Mouse (Mus musculus): ENCODE results near the gene Apba2. TPM values are rescaled to one million over a fixed set of nuclear protein-coding genes. Genes with fewer than 3 reads are reported as not detected.

The Apba2 gene
- polyA plus RNA-seq, 1 experiment from 2014 or later: 120 TPM

- H3K27ac ChIP-seq (replicated peaks): no peak overlapping the region
- H3K9me3 ChIP-seq: no peaks in the 10 kb centered on the region
- H3K27me3 ChIP-seq: no peaks in the 10 kb centered on the region
- no peak overlapping the region for H3K4me2 ChIP-seq (replicated peaks)
- no peak for ATAC-seq (ENCODE audit: low FRiP score, low read depth)
- no peak overlapping the region for H3K9ac ChIP-seq (replicated peaks)
- 90% methylated on average over 3 of the region's 3 CpGs for WGBS
- H3K36me3 ChIP-seq: peaks cover 10% of the 10 kb centered on the region; the same call in 1 of the 2 replicates
- no peaks in the 10 kb centered on the region for H3K4me1 ChIP-seq
- H3K4me3 ChIP-seq: no peak overlapping the region
Observed at GRCm38 (mm10) chr7:64609866-64610265, 108.4 kb downstream of the Apba2 start.

GRCm38 (mm10) chr7:64610875-64611274, 109.4 kb downstream of the Apba2 start:
- Histone ChIP-seq H3K4me2 (replicated peaks) (no peak overlapping the region), H3K36me3 (peaks cover 10% of the 10 kb centered on the region; the same call in 1 of the 2 replicates), H3K4me3 (no peak overlapping the region), H3K27ac (replicated peaks) (no peak overlapping the region), H3K9ac (replicated peaks) (no peak overlapping the region), H3K9me3 (no peaks in the 10 kb centered on the region), H3K27me3 (no peaks in the 10 kb centered on the region), H3K4me1 (no peaks in the 10 kb centered on the region)
- no peak for ATAC-seq (ENCODE audit: low FRiP score, low read depth)
- WGBS: 62% methylated on average over 4 of the region's 4 CpGs

- Histone ChIP-seq H3K4me2 (replicated peaks) (no peak overlapping the region), H3K27me3 (no peaks in the 10 kb centered on the region), H3K9ac (replicated peaks) (no peak overlapping the region), H3K4me1 (no peaks in the 10 kb centered on the region), H3K36me3 (no peaks in the 10 kb centered on the region), H3K9me3 (no peaks in the 10 kb centered on the region), H3K27ac (replicated peaks) (no peak overlapping the region), H3K4me3 (no peak overlapping the region)
- ATAC-seq (ENCODE audit: low FRiP score, low read depth): no peak
- 91% methylated on average over 4 of the region's 4 CpGs for WGBS
Observed at GRCm38 (mm10) chr7:64619261-64619660, 117.8 kb downstream of the Apba2 start.

GRCm38 (mm10) chr7:64626494-64626893, 125.0 kb downstream of the Apba2 start:
- no peak for ATAC-seq (ENCODE audit: low FRiP score, low read depth)
- Histone ChIP-seq H3K9ac (replicated peaks) (no peak overlapping the region), H3K4me3 (no peak overlapping the region), H3K9me3 (no peaks in the 10 kb centered on the region; the same call in 1 of the 2 replicates), H3K27ac (replicated peaks) (no peak overlapping the region), H3K27me3 (no peaks in the 10 kb centered on the region), H3K4me1 (peaks cover 15% of the 10 kb centered on the region), H3K36me3 (no peaks in the 10 kb centered on the region), H3K4me2 (replicated peaks) (no peak overlapping the region)
- WGBS: 91% methylated on average over 8 of the region's 8 CpGs

- 0 out of 2 replicates have a peak overlapping the region, but pooled peaks have one; percentile 26 for H3K27ac ChIP-seq (replicated peaks)
- 52% methylated on average over 8 of the region's 8 CpGs for WGBS
- no peak overlapping the region for H3K4me2 ChIP-seq (replicated peaks)
- H3K9me3 ChIP-seq: no peaks in the 10 kb centered on the region; the same call in 1 of the 2 replicates
- H3K9ac ChIP-seq (replicated peaks): no peak overlapping the region
- no peak overlapping the region for H3K4me3 ChIP-seq
- peaks cover 31% of the 10 kb centered on the region for H3K4me1 ChIP-seq
- no peaks in the 10 kb centered on the region for H3K27me3 ChIP-seq
- H3K36me3 ChIP-seq: no peaks in the 10 kb centered on the region
- ATAC-seq (ENCODE audit: low FRiP score, low read depth): no peak
Observed at GRCm38 (mm10) chr7:64627972-64628655, 126.6 kb downstream of the Apba2 start.

- Histone ChIP-seq H3K4me3 (no peak overlapping the region), H3K27ac (replicated peaks) (0 out of 2 replicates have a peak overlapping the region, but pooled peaks have one; percentile 49), H3K9me3 (no peaks in the 10 kb centered on the region; the same call in 1 of the 2 replicates), H3K27me3 (no peaks in the 10 kb centered on the region), H3K4me2 (replicated peaks) (no peak overlapping the region), H3K9ac (replicated peaks) (no peak overlapping the region), H3K4me1 (peaks cover 49% of the 10 kb centered on the region), H3K36me3 (0 out of 2 replicates have a peak, but pooled peaks cover 5% of the 10 kb centered on the region)
- no peak for ATAC-seq (ENCODE audit: low FRiP score, low read depth)
- WGBS: 85% methylated on average over 6 of the region's 6 CpGs
Observed at GRCm38 (mm10) chr7:64630697-64631096, 129.2 kb downstream of the Apba2 start.

GRCm38 (mm10) chr7:64631131-64631530, 129.6 kb downstream of the Apba2 start:
- H3K4me3 ChIP-seq: no peak overlapping the region
- no peak overlapping the region for H3K9ac ChIP-seq (replicated peaks)
- H3K9me3 ChIP-seq: no peaks in the 10 kb centered on the region; the same call in 1 of the 2 replicates
- 70% methylated on average over 6 of the region's 6 CpGs for WGBS
- ATAC-seq (ENCODE audit: low FRiP score, low read depth): no peak
- 0 out of 2 replicates have a peak, but pooled peaks cover 10% of the 10 kb centered on the region for H3K36me3 ChIP-seq
- peaks cover 49% of the 10 kb centered on the region for H3K4me1 ChIP-seq
- peak overlapping the region; percentile 49 for H3K27ac ChIP-seq (replicated peaks)
- H3K4me2 ChIP-seq (replicated peaks): no peak overlapping the region
- H3K27me3 ChIP-seq: no peaks in the 10 kb centered on the region

GRCm38 (mm10) chr7:64631781-64632351, 130.4 kb downstream of the Apba2 start:
- Histone ChIP-seq H3K4me1 (peaks cover 49% of the 10 kb centered on the region), H3K9me3 (no peaks in the 10 kb centered on the region), H3K36me3 (0 out of 2 replicates have a peak, but pooled peaks cover 11% of the 10 kb centered on the region), H3K4me2 (replicated peaks) (no peak overlapping the region), H3K27me3 (no peaks in the 10 kb centered on the region), H3K9ac (replicated peaks) (no peak overlapping the region), H3K27ac (replicated peaks) (peak overlapping the region; percentile 49; the same call in 1 of the 2 replicates), H3K4me3 (no peak overlapping the region)
- 39% methylated on average over 6 of the region's 6 CpGs for WGBS
- no peak for ATAC-seq (ENCODE audit: low FRiP score, low read depth)

GRCm38 (mm10) chr7:64633182-64633581, 131.7 kb downstream of the Apba2 start:
- Histone ChIP-seq H3K9me3 (no peaks in the 10 kb centered on the region), H3K9ac (replicated peaks) (no peak overlapping the region), H3K4me1 (peaks cover 43% of the 10 kb centered on the region), H3K27me3 (no peaks in the 10 kb centered on the region), H3K4me2 (replicated peaks) (no peak overlapping the region), H3K27ac (replicated peaks) (peak overlapping the region; percentile 50; the same call in 1 of the 2 replicates), H3K36me3 (0 out of 2 replicates have a peak, but pooled peaks cover 11% of the 10 kb centered on the region), H3K4me3 (no peak overlapping the region)
- ATAC-seq (ENCODE audit: low FRiP score, low read depth): peak; percentile 29; the same call in 1 of the 2 replicates
- WGBS: 27% methylated on average over 4 of the region's 4 CpGs

- no peak for ATAC-seq (ENCODE audit: low FRiP score, low read depth)
- no peaks in the 10 kb centered on the region for H3K27me3 ChIP-seq
- 0 out of 2 replicates have a peak, but pooled peaks cover 11% of the 10 kb centered on the region for H3K36me3 ChIP-seq
- H3K27ac ChIP-seq (replicated peaks): peak overlapping the region; percentile 50
- H3K9me3 ChIP-seq: no peaks in the 10 kb centered on the region
- WGBS: 64% methylated on average over 5 of the region's 5 CpGs
- H3K4me3 ChIP-seq: no peak overlapping the region
- peaks cover 42% of the 10 kb centered on the region for H3K4me1 ChIP-seq
- no peak overlapping the region for H3K9ac ChIP-seq (replicated peaks)
- no peak overlapping the region for H3K4me2 ChIP-seq (replicated peaks)
Observed at GRCm38 (mm10) chr7:64633916-64634315, 132.4 kb downstream of the Apba2 start.

GRCm38 (mm10) chr7:64634482-64634881, 133.0 kb downstream of the Apba2 start:
- Histone ChIP-seq H3K36me3 (0 out of 2 replicates have a peak, but pooled peaks cover 11% of the 10 kb centered on the region), H3K9ac (replicated peaks) (no peak overlapping the region), H3K27ac (replicated peaks) (peak overlapping the region; percentile 50), H3K4me2 (replicated peaks) (no peak overlapping the region), H3K4me3 (no peak overlapping the region), H3K27me3 (no peaks in the 10 kb centered on the region), H3K9me3 (no peaks in the 10 kb centered on the region), H3K4me1 (peaks cover 42% of the 10 kb centered on the region)
- peak; percentile 57; the same call in 1 of the 2 replicates for ATAC-seq (ENCODE audit: low FRiP score, low read depth)

- H3K9me3 ChIP-seq: no peaks in the 10 kb centered on the region
- H3K36me3 ChIP-seq: 0 out of 2 replicates have a peak, but pooled peaks cover 15% of the 10 kb centered on the region
- no peaks in the 10 kb centered on the region for H3K27me3 ChIP-seq
- ATAC-seq (ENCODE audit: low FRiP score, low read depth): no peak
- no peak overlapping the region for H3K4me2 ChIP-seq (replicated peaks)
- WGBS: 90% methylated on average over 4 of the region's 4 CpGs
- H3K27ac ChIP-seq (replicated peaks): no peak overlapping the region
- H3K4me1 ChIP-seq: peaks cover 10% of the 10 kb centered on the region
- H3K9ac ChIP-seq (replicated peaks): no peak overlapping the region
- no peak overlapping the region for H3K4me3 ChIP-seq
Observed at GRCm38 (mm10) chr7:64638922-64639321, 137.4 kb downstream of the Apba2 start.

Measured in midbrain, embryonic 12.5 days (tissue).